Mouse (Mus musculus) limb, embryonic 11.5 days (tissue): ENCODE results near the gene Hyal1. TPM values are rescaled to one million over a fixed set of nuclear protein-coding genes. Genes with fewer than 3 reads are reported as not detected.

Experiments
- ATAC-seq: fragments of 200-750 bp; cut with Nextera tagmentation; 2 replicates; pipeline ENCODE4 v1.8.0; 2017; ENCODE audit warnings: low read depth; ENCODE audit not compliant: insufficient number of reproducible peaks, low FRiP score, low TSS enrichment
- DNase-seq: peaks from one replicate; pipeline ENCODE4 v3.0.0-alpha.2; 2015; ENCODE audit warnings: low spot score
- H3K27ac ChIP-seq: fragments of 300-500 bp; sonication (generic); replicated peaks from 2 replicates; pipeline ENCODE4 v1.5.1; 2014; ENCODE audit warnings: low read depth, mild to moderate bottlenecking, low read length
- H3K27me3 ChIP-seq: fragments of 300-500 bp; sonication (generic); 2 replicates; pipeline ENCODE4 v1.6.1; 2014; ENCODE audit warnings: mild to moderate bottlenecking, low read length, mixed read lengths; ENCODE audit not compliant: control insufficient read depth, insufficient read depth
- H3K36me3 ChIP-seq: fragments of 300-500 bp; sonication (generic); 2 replicates; pipeline ENCODE4 v1.6.1; 2014; ENCODE audit warnings: mild to moderate bottlenecking, low read length, moderate library complexity, mixed read lengths; ENCODE audit not compliant: control insufficient read depth, insufficient read depth
- H3K4me1 ChIP-seq: fragments of 300-500 bp; sonication (generic); 2 replicates; pipeline ENCODE4 v1.6.1; 2014; ENCODE audit warnings: low read length, mixed read lengths; ENCODE audit not compliant: control insufficient read depth, insufficient read depth
- H3K4me2 ChIP-seq: fragments of 300-500 bp; sonication (generic); 2 replicates; pipeline ENCODE4 v1.6.1; 2014; ENCODE audit warnings: low read depth, mild to moderate bottlenecking, moderate library complexity; ENCODE audit not compliant: severe bottlenecking
- H3K4me3 ChIP-seq: fragments of 300-500 bp; sonication (generic); 2 replicates; pipeline ENCODE4 v1.5.1; 2014; ENCODE audit warnings: low read depth, low read length
- H3K9ac ChIP-seq: fragments of 300-500 bp; sonication (generic); 2 replicates; pipeline ENCODE4 v1.6.1; 2014; ENCODE audit warnings: mild to moderate bottlenecking, low read length
- H3K9me3 ChIP-seq: fragments of 300-500 bp; sonication (generic); 2 replicates; pipeline ENCODE4 v1.6.1; 2016; ENCODE audit warnings: low read length; ENCODE audit not compliant: control insufficient read depth
- WGBS: fragments of 180-500 bp; shearing (Covaris S2); extraction: QIAGEN DNeasy Blood & Tissue Kit; methylation state at CpG from one replicate; pipeline ENCODE4 v1.1.7; 2014; 5-methylcytosine and 5-hydroxymethylcytosine counted together
- polyA plus RNA-seq: library from polyadenylated mRNA; unstranded; fragments of >200 nt; fragmentation: Nextera tagmentation; extraction: Ambion mirVana; gene quantifications from 2 replicates; pipeline ENCODE4 v1.2.1, GENCODE M21; 2014

The Hyal1 gene
- polyA plus RNA-seq, 1 experiment from 2014 or later: 8.4 TPM

GRCm38 (mm10) chr9:107607653-107608245 is 31.0 kb downstream of the Hyal1 start:
- Histone ChIP-seq H3K4me2 (0 out of 2 replicates have a peak overlapping the region, but pooled peaks have one; percentile 1), H3K9me3 (no peaks in the 10 kb centered on the region), H3K4me1 (peaks cover 74% of the 10 kb centered on the region), H3K27ac (0 out of 2 replicates have a peak overlapping the region, but pooled peaks have one; percentile 31), H3K9ac (no peak overlapping the region), H3K4me3 (no peak overlapping the region), H3K27me3 (no peaks in the 10 kb centered on the region), H3K36me3 (no peaks in the 10 kb centered on the region)
- 50% methylated on average over 9 of the region's 9 CpGs for WGBS
- DNase-seq (no peak), ATAC-seq (no peak)

- Histone ChIP-seq H3K27ac (peak within 1 kb of the TSS; percentile 56; the same call in 1 of the 2 replicates), H3K4me2 (peak within 1 kb of the TSS; percentile 22; the same call in 1 of the 2 replicates), H3K9me3 (no peaks in the 10 kb centered on the region), H3K4me3 (no peak within 1 kb of the TSS), H3K27me3 (no peaks in the 10 kb centered on the region), H3K36me3 (no peaks in the 10 kb centered on the region), H3K9ac (0 out of 2 replicates have a peak within 1 kb of the TSS, but pooled peaks have one; percentile 22), H3K4me1 (peaks cover 78% of the 10 kb centered on the region)
- DNase-seq (peak; percentile 50), ATAC-seq (no peak)
- WGBS: 34% methylated on average over 12 of the region's 12 CpGs
Measured at GRCm38 (mm10) chr9:107608741-107609432, 32.2 kb downstream of the Hyal1 start, which contains the start of gene Sema3b. Sema3b (minus strand) TSS chr9:107609229.

DNA sequence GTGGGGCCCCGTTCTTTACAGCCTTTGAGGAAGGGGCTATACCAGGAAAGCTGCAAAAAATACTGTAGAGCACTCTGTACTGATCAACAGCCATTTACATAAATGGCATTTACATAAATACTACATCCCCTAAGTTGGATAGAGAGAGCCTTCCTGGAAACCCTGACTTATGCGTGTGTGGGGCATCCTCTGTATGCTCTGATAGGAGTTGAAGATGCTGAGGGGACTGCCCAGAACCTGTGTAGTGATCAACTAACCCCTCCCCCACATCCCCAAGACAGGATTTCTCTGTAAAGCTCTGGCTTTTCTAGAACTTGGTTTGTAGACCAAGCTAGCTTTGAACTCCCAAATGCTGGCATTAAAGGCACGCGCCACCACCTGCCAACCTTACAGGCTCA is 32.7 kb downstream of the Hyal1 start:
- Histone ChIP-seq H3K4me1 (peaks cover 73% of the 10 kb centered on the region), H3K9me3 (no peaks in the 10 kb centered on the region), H3K27ac (peak overlapping the region; percentile 56; the same call in 1 of the 2 replicates), H3K4me2 (no peak overlapping the region), H3K36me3 (peaks cover 3% of the 10 kb centered on the region), H3K4me3 (no peak overlapping the region), H3K27me3 (no peaks in the 10 kb centered on the region), H3K9ac (no peak overlapping the region)
- ATAC-seq: no peak
- WGBS: 67% methylated on average over 4 of the region's 4 CpGs
- DNase-seq: no peak

GRCm38 (mm10) chr9:107611456-107612190 is 34.9 kb downstream of the Hyal1 start:
- no peak for DNase-seq
- Histone ChIP-seq H3K27me3 (no peaks in the 10 kb centered on the region), H3K9ac (peak overlapping the region; percentile 60), H3K4me2 (peak overlapping the region; percentile 67; the same call in 1 of the 2 replicates), H3K4me3 (no peak overlapping the region), H3K4me1 (peaks cover 51% of the 10 kb centered on the region), H3K36me3 (peaks cover 17% of the 10 kb centered on the region), H3K27ac (peak overlapping the region; percentile 84), H3K9me3 (no peaks in the 10 kb centered on the region)
- ATAC-seq: peak; percentile 2; the same call in 1 of the 2 replicates
- WGBS: 77% methylated on average over 6 of the region's 6 CpGs

DNA sequence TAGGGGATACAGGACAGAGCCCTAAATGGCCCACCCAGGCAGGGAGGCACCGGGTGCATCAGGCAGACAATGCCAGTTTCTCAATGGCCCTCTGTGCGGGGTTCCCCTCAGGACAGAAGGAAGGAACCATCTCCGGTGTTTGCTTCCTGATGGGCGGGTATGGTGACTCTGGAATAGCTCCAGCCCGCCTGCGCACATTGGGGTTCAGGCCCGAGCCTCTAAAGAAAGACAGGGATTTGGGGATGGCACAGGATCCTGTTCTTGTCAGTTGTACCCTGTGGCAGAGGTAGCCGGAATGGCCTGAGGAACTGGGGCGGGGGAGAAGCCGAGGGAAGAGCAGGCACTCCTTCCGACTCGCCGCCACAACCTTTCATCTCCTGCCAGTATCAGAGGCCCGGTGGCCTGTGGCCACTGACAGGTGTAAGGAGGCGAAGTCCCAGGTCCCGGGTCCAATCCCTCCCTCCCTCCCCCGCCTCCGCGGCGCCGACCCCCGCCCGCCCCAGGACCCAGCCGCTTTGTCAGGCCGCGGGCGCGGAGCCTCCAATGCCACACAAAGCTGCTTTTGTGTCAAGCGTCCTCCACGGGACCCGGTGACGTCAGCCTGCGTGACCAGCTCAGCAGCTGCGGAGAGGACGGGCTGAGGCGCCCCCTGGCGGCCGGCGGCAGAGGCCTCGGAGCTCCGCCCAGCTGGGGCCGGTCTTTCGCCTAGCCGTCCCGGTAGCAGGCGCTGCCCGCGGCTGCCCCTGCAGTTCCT is 35.6 kb downstream of the Hyal1 start:
- H3K36me3 ChIP-seq: peaks cover 19% of the 10 kb centered on the region
- peak; percentile 99 for DNase-seq
- 9% methylated on average over 38 of the region's 48 CpGs for WGBS
- H3K27me3 ChIP-seq: no peaks in the 10 kb centered on the region
- H3K9ac ChIP-seq: peak overlapping the region; percentile 60
- peak overlapping the region; percentile 67 for H3K4me2 ChIP-seq
- peak; percentile 88 for ATAC-seq
- H3K4me3 ChIP-seq: peak overlapping the region; percentile 29
- peak overlapping the region; percentile 84 for H3K27ac ChIP-seq
- H3K9me3 ChIP-seq: no peaks in the 10 kb centered on the region
- peaks cover 44% of the 10 kb centered on the region for H3K4me1 ChIP-seq

DNA sequence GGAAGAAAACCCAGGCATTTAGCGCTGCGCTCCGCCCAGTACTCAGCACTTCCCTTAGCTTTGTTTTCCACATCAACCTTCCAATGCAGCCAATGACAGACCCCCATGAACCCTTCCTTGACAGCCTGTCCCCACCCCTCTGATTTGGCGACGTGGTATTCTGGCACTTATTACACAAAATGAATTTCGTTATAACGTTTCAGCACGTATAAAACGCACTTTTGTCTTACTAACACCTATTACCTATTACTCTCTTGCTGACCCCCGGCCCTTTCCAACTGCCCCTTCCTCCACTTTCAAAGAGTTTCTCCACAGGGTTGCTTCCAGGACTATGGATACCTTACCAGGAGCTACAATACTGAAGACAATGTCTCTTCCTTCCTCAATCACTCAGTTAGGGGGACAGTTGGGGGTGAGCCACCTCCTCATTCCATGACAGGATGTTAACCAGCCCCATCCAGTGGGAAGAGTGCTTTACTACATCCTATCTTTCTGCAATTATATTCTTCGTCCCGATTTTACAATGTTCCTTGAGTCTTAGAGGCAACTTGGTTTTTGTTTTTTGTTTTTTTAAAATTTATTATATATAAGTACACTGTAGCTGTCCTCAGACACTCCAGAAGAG is 36.3 kb downstream of the Hyal1 start:
- Histone ChIP-seq H3K27me3 (no peaks in the 10 kb centered on the region), H3K9ac (peak overlapping the region; percentile 60; the same call in 1 of the 2 replicates), H3K9me3 (no peaks in the 10 kb centered on the region), H3K36me3 (peaks cover 23% of the 10 kb centered on the region), H3K4me1 (peaks cover 37% of the 10 kb centered on the region), H3K4me3 (peak overlapping the region; percentile 29; the same call in 1 of the 2 replicates), H3K4me2 (peak overlapping the region; percentile 67), H3K27ac (peak overlapping the region; percentile 73)
- no peak for DNase-seq
- ATAC-seq: 0 out of 2 replicates have a peak, but pooled peaks have one; percentile 2
- WGBS: 14% methylated on average over 12 of the region's 12 CpGs

DNA sequence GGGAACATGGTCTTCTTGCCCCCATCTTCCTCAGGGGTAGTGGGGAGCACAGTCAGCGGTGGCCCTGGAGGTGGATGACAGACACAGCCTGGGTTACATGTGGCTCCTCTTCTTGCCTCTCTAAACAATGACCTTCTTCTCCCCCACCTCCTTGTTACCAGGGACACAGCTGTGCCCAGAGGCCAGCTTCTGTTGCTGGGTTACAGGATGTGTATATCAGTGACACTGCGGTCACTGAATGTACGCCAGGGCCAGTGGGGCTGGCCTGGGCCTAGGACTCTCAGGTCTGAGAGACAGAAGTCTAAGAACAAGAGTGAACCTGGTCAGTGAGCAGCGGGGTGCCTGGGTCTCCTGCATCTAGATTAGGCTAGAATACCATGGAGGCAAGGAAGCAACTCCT is 38.3 kb downstream of the Hyal1 start:
- no peaks in the 10 kb centered on the region for H3K9me3 ChIP-seq
- H3K9ac ChIP-seq: no peak overlapping the region
- H3K27me3 ChIP-seq: no peaks in the 10 kb centered on the region
- no peak overlapping the region for H3K4me2 ChIP-seq
- no peak for DNase-seq
- H3K36me3 ChIP-seq: peaks cover 32% of the 10 kb centered on the region
- ATAC-seq: no peak
- H3K27ac ChIP-seq: no peak overlapping the region
- no peak overlapping the region for H3K4me3 ChIP-seq
- peaks cover 18% of the 10 kb centered on the region for H3K4me1 ChIP-seq
- WGBS: 88% methylated on average over 4 of the region's 4 CpGs
